Comparison of ENCODE assay signal across 8 mouse cellular contexts in genomic region chr7:79649005-79649404, GRCm38 (mm10). TPM values are rescaled to one million over a fixed set of nuclear protein-coding genes. Genes with fewer than 3 reads are reported as not detected.
DNase-seq lines count a peak whose midpoint lies in the region; ATAC-seq lines count a peak whose summit lies in the region.

No protein-coding gene starts in this region.

- no peaks in the 10 kb centered on the region for H3K9me3 ChIP-seq in liver, embryonic 13.5 days (replicated peaks)

- H3K4me1 ChIP-seq in liver, embryonic 13.5 days (replicated peaks), result no peaks in the 10 kb centered on the region

- H3K36me3 ChIP-seq in liver, embryonic 13.5 days, result no peaks in the 10 kb centered on the region

- no peak overlapping the region for H3K9ac ChIP-seq in liver, embryonic 13.5 days

- H3K4me2 ChIP-seq in liver, embryonic 13.5 days, result no peak overlapping the region

- H3K27ac ChIP-seq in liver, embryonic 13.5 days, result no peak overlapping the region

- WGBS in liver, embryonic 13.5 days (ENCODE audit: insufficient replicate concordance), result 8% methylated on average over 3 of the region's 3 CpGs

- peak; percentile 65 for DNase-seq in CD4-positive, CD25-positive, alpha-beta regulatory T cell, adult 2 months (ENCODE audit: low read depth, low spot score)
- peak; percentile 24 for DNase-seq in ovary, postnatal 10 days (ENCODE audit: low spot score)
- no peak for DNase-seq in ovary, adult 18-20 months (ENCODE audit: low spot score)
- DNase-seq in cerebellum, postnatal 36 days, result peak; percentile 48 to 56
- DNase-seq in kidney, adult 9 months, result peak; percentile 66
- peak; percentile 13 for DNase-seq in liver, embryonic 13.5 days
- peak; percentile 79 for DNase-seq in right cerebral cortex, postnatal 14 days

- H3K27me3 ChIP-seq in liver, embryonic 13.5 days, result peaks cover 5% of the 10 kb centered on the region

- H3K4me3 ChIP-seq in liver, embryonic 13.5 days (replicated peaks), result no peak overlapping the region

- no peak for ATAC-seq in CD4-positive, CD25-positive, alpha-beta regulatory T cell, adult 4 months
- ATAC-seq in liver, embryonic 13.5 days (ENCODE audit: low read depth), result no peak

RNA-seq across cellular contexts. Expression of gene Ticrr, which starts 11.0 kb away (rescaled TPM):
- polyA plus RNA-seq in CD4-positive, CD25-positive, alpha-beta regulatory T cell, adult 4 months (2017; shearing (Covaris generic)), result under 1 TPM; 0.56 to 0.94 TPM
- polyA plus RNA-seq in liver, embryonic 13.5 days (2015; fragmentation: Nextera tagmentation; extraction: Ambion mirVana), result 5.3 and 7.1 TPM in 2 replicates

RNA-seq across cellular contexts. Expression of gene Rhcg, which starts 31.5 kb away (rescaled TPM):
- polyA plus RNA-seq in CD4-positive, CD25-positive, alpha-beta regulatory T cell, adult 4 months (2017; shearing (Covaris generic)), result not detected
- polyA plus RNA-seq in liver, embryonic 13.5 days (2015; fragmentation: Nextera tagmentation; extraction: Ambion mirVana), result 0.09 TPM in 1 of 2 replicates, not detected in the other
